Mouse (Mus musculus) Patski (cell line): Measurements from ENCODE around the gene Trit1. TPM values are rescaled to one million over a fixed set of nuclear protein-coding genes. Genes with fewer than 3 reads are reported as not detected.
A peak's percentile ranks its signal among the peaks of the same experiment; 100 is the strongest.
"Not testable (repeated sequence)": the region's sequence is repeated elsewhere in the genome, so short reads cannot be mapped to it uniquely, and the experiment has no call there.

ENCODE experiments used
- ATAC-seq: fragments of 100-300 bp; one replicate; pipeline ENCODE4 v1.8.0; 2021
- CTCF ChIA-PET: fragments of 350-600 bp; sonication (Branson Sonifier 250); formaldehyde crosslinking; loops from one replicate; lab custom pipeline; 2022; ENCODE audit warnings: inconsistent platforms; lab: Charles Lee
- POLR2A ChIA-PET: fragments of 350-600 bp; sonication (Branson Sonifier 250); formaldehyde crosslinking; loops from one replicate; lab custom pipeline; 2022; ENCODE audit warnings: antibody characterized with exemption, inconsistent platforms; lab: Charles Lee
- DNase-seq: peaks from one replicate; pipeline ENCODE4 v3.0.0-alpha.2; 2011; ENCODE audit warnings: low read depth, low spot score
- H3K27me3 ChIP-seq: fragments of 371-371 bp; one replicate; pipeline ENCODE4 v1.5.1; 2021
- CTCF ChIP-seq: fragments of 100-300 bp; IDR thresholded peaks from one replicate; pipeline ENCODE4 v1.5.1; 2021
- in situ Hi-C: fragments of 300-500 bp; cut with MboI; formaldehyde crosslinking; loops from 3 replicates; pipeline ENCODE4 v1.11.1; 2018; ENCODE audit warnings: low pct_unique_long_range_greater_than_20kb, mixed read lengths
- polyA plus RNA-seq: library from polyadenylated mRNA; unstranded; gene quantifications from one replicate; pipeline ENCODE4 v1.2.3, GENCODE M21; 2021

Gene Trit1
- polyA plus RNA-seq, 1 experiment from 2014 or later, result 12.9 TPM

DNA sequence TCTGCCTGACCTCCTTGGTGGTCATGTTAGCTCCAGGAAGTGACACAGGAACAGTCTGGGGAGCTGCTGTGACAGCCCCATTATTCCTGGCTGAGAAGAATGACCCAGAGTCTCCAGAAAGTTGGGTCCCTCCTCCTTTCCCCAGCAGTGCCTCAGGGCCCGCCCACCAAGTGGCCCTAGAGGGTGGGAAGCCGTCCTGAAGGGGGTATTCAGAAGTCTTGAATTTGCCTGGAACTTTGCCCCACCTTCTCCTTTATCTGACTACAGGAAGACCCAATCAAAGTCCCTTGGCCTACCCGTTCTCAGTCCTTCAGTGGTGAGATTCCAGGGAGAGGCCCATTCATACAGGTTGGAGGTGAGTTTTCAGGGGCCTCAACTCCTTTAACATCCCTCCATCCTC is 34.5 kb upstream of the Trit1 start:
- DNase-seq, result no peak
- TF ChIP-seq CTCF, result no peak
- ChIA-PET CTCF (interaction anchor here (0.9 to 1.9 kb wide), 2 partner anchors 22 to 70 kb away, joined by 3 to 6 read pairs; no protein-coding TSS in a partner anchor), POLR2A (no interaction called here)
- no peak for ATAC-seq
- in situ Hi-C loops, result loop anchor here (5.0 kb wide), 1 partner anchor 70 kb away; no protein-coding TSS in a partner anchor
- no peaks in the 10 kb centered on the region for H3K27me3 ChIP-seq

DNA sequence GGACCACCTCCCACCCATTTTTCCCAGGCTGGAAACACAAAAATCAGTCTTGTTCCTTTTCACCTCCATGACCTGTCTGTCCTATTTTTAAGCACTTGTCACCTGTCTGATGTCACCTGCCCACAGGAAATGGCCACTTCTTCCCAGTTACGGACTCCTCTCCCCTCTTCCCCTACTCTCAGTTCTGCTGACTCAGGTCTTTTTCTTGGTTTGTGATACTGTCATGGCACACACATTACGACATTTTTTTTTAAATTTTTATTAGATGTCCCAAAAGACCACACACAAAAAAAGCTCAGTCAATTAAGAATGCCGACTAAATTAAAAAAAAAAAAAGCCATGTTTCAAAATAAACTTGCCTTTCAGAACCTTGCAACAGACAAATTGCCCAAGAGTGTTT is 33.9 kb upstream of the Trit1 start:
- POLR2A ChIA-PET, result interaction anchor here (0.6 kb wide), 1 partner anchor 150 kb away, joined by 3 read pairs; no protein-coding TSS in a partner anchor

DNA sequence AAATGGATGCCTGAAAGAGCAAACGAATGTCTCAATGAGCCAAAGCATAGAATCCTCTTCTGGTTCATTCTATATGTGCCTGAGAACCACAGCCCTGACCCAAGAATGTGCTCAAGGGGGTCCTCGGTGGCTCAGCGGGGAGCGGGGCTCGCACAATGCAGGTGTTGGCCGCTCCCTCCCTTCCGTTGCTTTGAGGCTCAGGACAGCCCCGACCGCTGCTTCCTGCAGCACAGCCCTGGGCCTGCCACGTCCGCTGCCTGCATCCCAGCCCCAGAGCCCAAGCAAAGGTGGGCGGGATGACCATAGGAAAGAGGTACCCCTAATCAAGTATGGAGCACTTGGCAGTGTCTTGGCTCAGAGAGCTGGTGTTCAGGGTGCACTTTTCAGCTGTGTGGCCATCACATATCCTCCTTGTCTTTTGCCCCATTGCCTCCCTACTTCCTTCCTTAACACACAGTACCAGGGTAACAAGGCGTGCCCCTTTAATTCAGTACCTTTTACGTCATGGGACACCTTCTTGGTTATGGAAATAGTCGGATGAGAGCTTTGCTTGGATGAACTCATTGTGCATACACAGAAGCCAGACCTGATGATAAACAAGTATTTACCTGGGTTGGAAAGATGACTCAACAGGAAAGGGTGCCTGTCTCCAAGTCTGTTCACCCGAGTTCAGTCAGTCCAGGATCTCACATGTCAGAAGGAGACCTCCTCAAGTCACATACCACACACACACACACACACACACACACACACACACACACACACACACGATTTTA is 32.7 kb upstream of the Trit1 start:
- DNase-seq (no peak), ATAC-seq (no peak)
- POLR2A ChIA-PET, result no interaction called here
- in situ Hi-C loops, result loop anchor here (5.0 kb wide), 1 partner anchor 71 kb away; no protein-coding TSS in a partner anchor
- TF ChIP-seq CTCF, result no peak
- CTCF ChIA-PET, result interaction anchor here (1.1 to 1.4 kb wide), 4 partner anchors 20 to 113 kb away, joined by 3 to 4 read pairs (median 4); no protein-coding TSS in a partner anchor
- H3K27me3 ChIP-seq, result no peaks in the 10 kb centered on the region

More for the DNA sequence above, 33.9 kb upstream of the Trit1 start:
- CTCF ChIA-PET, result interaction anchor here (0.9 to 1.1 kb wide), 2 partner anchors 23 to 112 kb away, joined by 3 read pairs; no protein-coding TSS in a partner anchor
- DNase-seq, result no peak
- TF ChIP-seq CTCF, result no peak
- H3K27me3 ChIP-seq, result no peaks in the 10 kb centered on the region
- in situ Hi-C loops, result loop anchor here (5.0 kb wide), 1 partner anchor 70 kb away; no protein-coding TSS in a partner anchor
- ATAC-seq, result no peak

DNA sequence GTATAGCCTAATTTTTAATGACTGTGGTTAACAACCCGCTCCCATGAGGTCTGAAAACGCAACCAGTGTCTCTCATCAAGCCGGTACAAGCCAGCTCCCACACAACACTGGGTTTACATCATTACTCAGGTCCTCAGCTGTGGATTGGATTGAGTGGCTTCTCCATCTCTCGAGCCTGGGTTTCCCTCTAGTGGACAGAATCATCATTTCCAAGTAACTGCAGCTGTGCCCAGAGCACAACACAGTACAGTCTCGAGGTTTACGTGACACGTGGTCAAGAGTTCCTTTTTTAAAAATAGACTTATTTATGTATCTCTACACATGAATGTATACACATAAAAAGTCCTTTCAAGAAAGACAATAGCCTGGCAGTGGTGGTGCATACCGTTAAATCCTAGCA is 31.3 kb upstream of the Trit1 start:
- DNase-seq, result no peak
- H3K27me3 ChIP-seq, result no peaks in the 10 kb centered on the region
- peak; percentile 60 for ATAC-seq
- in situ Hi-C loops, result no loop called here
- TF ChIP-seq CTCF, result peak; percentile 61
- ChIA-PET CTCF (interaction anchor here (1.0 to 1.4 kb wide), 7 partner anchors 11 to 84 kb away, joined by 3 to 5 read pairs (median 4); partner anchors contain the start of gene Mycl), POLR2A (interaction anchor here (0.6 kb wide), 1 partner anchor 140 kb away, joined by 4 read pairs; no protein-coding TSS in a partner anchor)

DNA sequence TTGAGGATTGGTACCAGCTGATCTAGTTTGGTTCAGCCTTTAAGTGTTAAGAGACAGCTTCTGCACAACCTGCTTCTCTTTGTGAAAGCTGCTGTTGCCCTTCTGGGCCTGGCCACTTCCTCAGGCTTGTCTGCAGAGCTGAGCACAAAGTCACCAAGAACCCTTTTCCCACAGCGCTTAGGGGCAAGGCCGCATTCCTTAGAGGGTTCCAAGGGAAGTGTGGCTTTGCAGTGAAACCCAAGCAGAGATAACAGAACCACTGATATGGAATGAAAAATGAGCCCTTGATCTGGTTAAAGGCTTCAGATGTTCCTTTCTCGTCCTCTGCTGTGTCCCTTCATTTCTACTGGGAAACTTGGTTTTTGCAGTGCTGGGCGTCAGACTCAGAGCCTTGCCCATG is 29.0 kb upstream of the Trit1 start:
- ChIA-PET POLR2A (interaction anchor here (0.7 kb wide), 1 partner anchor 759 kb away, joined by 3 read pairs; no protein-coding TSS in a partner anchor), CTCF (no interaction called here)
- no peak for TF ChIP-seq CTCF
- no peak for ATAC-seq
- in situ Hi-C loops, result no loop called here
- DNase-seq, result no peak
- no peaks in the 10 kb centered on the region for H3K27me3 ChIP-seq

DNA sequence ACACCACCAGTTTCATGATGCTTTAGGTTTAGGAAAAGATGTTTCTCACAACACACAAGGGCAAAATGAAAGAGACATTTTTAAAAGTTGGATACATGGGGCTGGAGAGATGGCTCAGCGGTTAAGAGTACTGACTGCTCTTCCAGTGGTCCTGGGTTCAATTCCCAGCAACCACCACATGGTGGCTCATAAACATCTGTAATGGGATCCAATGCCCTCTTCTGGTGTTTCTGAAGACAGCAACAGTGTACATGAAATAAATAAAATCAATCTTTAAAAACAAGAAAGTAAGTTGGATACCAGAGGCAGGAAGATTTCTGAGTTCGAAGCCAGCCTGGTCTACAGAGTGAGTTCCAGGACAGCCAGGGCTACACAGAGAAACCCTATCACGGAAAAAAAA is 28.4 kb upstream of the Trit1 start:
- DNase-seq, H3K27me3 ChIP-seq, CTCF ChIA-PET, POLR2A ChIA-PET, ATAC-seq, in situ Hi-C loops: not testable (repeated sequence)
- peak; percentile 44 for TF ChIP-seq CTCF

DNA sequence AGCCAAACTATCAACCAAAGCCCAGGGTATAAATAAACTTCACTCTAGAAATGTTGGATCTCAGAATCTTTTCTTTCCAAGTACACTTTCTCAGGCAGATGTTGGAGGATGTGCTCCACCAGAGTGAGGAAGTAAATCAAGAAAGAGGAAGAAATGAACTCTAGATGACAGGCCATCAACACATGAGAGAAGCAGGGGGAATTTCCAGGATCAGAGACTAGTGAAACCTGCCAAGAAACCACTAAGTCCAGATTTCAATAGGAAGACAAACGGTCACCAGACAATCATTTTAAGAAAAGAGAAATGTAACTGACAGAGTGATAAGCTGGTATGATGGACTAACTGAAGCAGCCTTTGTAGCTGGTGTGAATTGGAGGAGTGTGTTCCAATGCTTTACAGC is 25.2 kb upstream of the Trit1 start:
- H3K27me3 ChIP-seq, result peaks cover 1% of the 10 kb centered on the region
- POLR2A ChIA-PET, result no interaction called here
- DNase-seq (no peak), ATAC-seq (no peak)
- CTCF ChIA-PET, result no interaction called here
- in situ Hi-C loops, result no loop called here
- TF ChIP-seq CTCF, result no peak

DNA sequence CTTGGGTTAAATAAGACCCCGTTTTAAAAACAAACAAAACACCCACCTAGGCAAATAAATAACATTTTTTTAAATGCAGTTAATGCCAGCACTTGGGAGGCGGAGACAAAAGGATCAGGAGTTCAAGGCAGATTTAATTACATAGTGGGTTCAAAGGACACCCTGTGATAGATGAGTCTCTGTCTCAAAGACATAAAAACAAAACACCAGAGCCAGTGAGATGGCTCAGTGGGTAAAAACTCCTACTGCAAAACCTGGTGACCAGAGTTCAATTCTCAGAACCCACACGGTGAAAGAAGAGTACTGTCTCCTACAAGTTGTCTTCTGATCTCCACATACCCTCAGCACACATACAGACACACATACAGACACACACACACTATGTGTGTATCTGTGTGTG is 24.1 kb upstream of the Trit1 start:
- POLR2A ChIA-PET, result no interaction called here
- TF ChIP-seq CTCF, result no peak
- CTCF ChIA-PET, result no interaction called here
- in situ Hi-C loops, result no loop called here
- peaks cover 12% of the 10 kb centered on the region for H3K27me3 ChIP-seq
- ATAC-seq (no peak), DNase-seq (no peak)

DNA sequence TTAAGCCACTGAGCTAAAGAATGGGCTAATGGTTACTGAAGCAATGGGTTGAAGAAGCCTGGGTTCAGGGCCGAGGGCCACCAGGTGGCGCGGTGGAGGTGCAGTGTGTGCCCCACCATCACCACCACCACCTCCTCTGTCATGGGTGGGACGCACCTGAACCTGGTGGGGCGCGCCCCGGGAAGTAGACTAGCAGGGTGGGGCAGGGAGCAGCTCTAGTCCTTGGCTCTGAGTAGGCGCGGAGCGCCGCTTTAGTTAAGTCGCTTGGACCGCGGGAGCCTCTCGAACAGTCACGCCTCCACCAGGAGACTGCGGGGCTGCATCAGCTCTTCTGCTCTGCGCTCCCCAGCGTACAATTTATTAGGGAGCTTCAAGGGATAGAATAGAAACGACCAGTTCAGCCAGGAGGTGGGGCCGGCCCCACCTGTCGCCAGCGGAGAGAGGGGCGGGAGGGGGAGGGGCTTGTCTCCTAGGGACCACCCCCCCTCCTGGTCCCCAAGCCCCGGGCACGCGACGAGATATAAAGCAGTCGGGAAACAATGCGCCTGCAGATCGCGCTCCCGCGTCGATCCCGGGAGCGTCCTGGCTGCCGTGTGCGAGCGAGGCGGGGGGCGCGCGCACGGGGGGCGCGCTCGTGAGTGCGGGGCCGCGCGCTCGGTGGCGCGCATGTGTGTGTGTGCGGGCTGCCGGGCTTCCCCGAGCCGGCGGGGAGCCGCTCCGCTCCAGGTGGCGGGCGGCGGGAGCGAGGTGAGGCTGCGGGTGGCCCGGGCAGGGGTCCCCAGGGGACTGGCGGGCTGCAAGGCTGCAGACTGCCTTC is 20.8 kb upstream of the Trit1 start, which contains the start of gene Mycl:
Gene Mycl, plus strand, starts transcription at position 249 of the 817 bp plus-strand sequence.
- in situ Hi-C loops, result loop anchor here (5.0 kb wide), 1 partner anchor 87 kb away; no protein-coding TSS in a partner anchor
- peaks cover 12% of the 10 kb centered on the region for H3K27me3 ChIP-seq
- ATAC-seq (peak; percentile 66), DNase-seq (no peak)
- POLR2A ChIA-PET, result no interaction called here
- CTCF ChIA-PET, result interaction anchor here (0.9 to 2.6 kb wide), 11 partner anchors 10 to 93 kb away, joined by 3 to 22 read pairs (median 4); partner anchors contain the start of gene Trit1
- TF ChIP-seq CTCF, result no peak

DNA sequence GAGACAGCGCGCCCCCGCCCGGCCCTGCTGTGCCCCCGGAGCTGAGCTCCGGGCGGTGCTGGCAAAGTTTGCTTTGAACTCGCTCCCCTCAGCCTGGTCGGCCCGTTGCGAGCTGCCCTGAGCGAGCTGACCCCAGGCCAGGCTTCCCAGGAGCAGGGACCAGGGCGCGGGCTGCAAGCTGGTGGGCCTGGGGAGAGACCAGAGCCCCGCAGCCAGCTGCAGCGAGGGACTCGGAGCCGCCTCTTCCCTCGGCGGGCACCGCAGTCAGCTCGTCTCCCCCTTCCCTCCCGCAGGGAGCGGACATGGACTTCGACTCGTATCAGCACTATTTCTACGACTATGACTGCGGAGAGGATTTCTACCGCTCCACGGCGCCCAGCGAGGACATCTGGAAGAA is 20.2 kb upstream of the Trit1 start:
- no peak for DNase-seq
- TF ChIP-seq CTCF, result no peak
- in situ Hi-C loops, result loop anchor here (5.0 kb wide), 1 partner anchor 86 kb away; no protein-coding TSS in a partner anchor
- peaks cover 12% of the 10 kb centered on the region for H3K27me3 ChIP-seq
- CTCF ChIA-PET, result interaction anchor here (1.1 to 2.6 kb wide), 5 partner anchors 11 to 86 kb away, joined by 3 to 22 read pairs (median 6); partner anchors contain the start of gene Trit1
- ATAC-seq, result peak; percentile 29
- POLR2A ChIA-PET, result no interaction called here
